Mouse (Mus musculus) forebrain, postnatal 0 days (tissue): ENCODE results near the gene Kcnk15. TPM values are rescaled to one million over a fixed set of nuclear protein-coding genes. Genes with fewer than 3 reads are reported as not detected.

Experiments
- ATAC-seq: fragments of 200-750 bp; cut with Nextera tagmentation; 2 replicates; pipeline ENCODE4 v1.8.0; 2017; ENCODE audit warnings: mild to moderate bottlenecking, moderate library complexity
- DNase-seq: peaks from one replicate; pipeline ENCODE4 v3.0.0-alpha.2; 2015
- H3K27ac ChIP-seq: fragments of 300-500 bp; sonication (generic); 2 replicates; pipeline ENCODE4 v1.5.1; 2014; ENCODE audit warnings: low read depth, mild to moderate bottlenecking, antibody characterized with exemption, low read length, moderate library complexity, mixed read lengths
- H3K27me3 ChIP-seq: fragments of 300-500 bp; sonication (generic); 2 replicates; pipeline ENCODE4 v1.6.1; 2014; ENCODE audit warnings: mild to moderate bottlenecking, low read length, mixed read lengths; ENCODE audit not compliant: insufficient read depth
- H3K36me3 ChIP-seq: fragments of 300-500 bp; sonication (generic); 2 replicates; pipeline ENCODE4 v1.6.1; 2014; ENCODE audit warnings: mild to moderate bottlenecking, moderate library complexity; ENCODE audit not compliant: insufficient read depth
- H3K4me1 ChIP-seq: fragments of 300-500 bp; sonication (generic); 2 replicates; pipeline ENCODE4 v1.6.1; 2014; ENCODE audit warnings: antibody characterized with exemption; ENCODE audit not compliant: insufficient read depth
- H3K4me2 ChIP-seq: fragments of 300-500 bp; sonication (generic); 2 replicates; pipeline ENCODE4 v1.6.1; 2014; ENCODE audit warnings: low read depth, mild to moderate bottlenecking, moderate library complexity
- H3K4me3 ChIP-seq: fragments of 300-500 bp; sonication (generic); 2 replicates; pipeline ENCODE4 v1.5.1; 2014; ENCODE audit warnings: low read depth, low read length, mixed read lengths
- H3K9ac ChIP-seq: fragments of 300-500 bp; sonication (generic); 2 replicates; pipeline ENCODE4 v1.6.1; 2014; ENCODE audit warnings: mild to moderate bottlenecking
- H3K9me3 ChIP-seq: fragments of 300-500 bp; sonication (generic); 2 replicates; pipeline ENCODE4 v1.6.1; 2016; ENCODE audit warnings: low read length
- CTCF ChIP-seq: sonication (generic); IDR thresholded peaks from 2 replicates; pipeline ENCODE4 v1.5.1; 2016; ENCODE audit warnings: antibody characterized with exemption, control low read depth, low read depth
- WGBS: fragments of 180-500 bp; shearing (Covaris S2); extraction: QIAGEN DNeasy Blood & Tissue Kit; methylation state at CpG from one replicate; pipeline ENCODE4 v1.1.7; 2014; 5-methylcytosine and 5-hydroxymethylcytosine counted together
- polyA plus RNA-seq: library from polyadenylated mRNA; unstranded; fragments of >200 nt; fragmentation: Nextera tagmentation; extraction: Ambion mirVana; gene quantifications from 2 replicates; pipeline ENCODE4 v1.2.1, GENCODE M21; 2015
- total RNA-seq: library from RNA; depleted of rRNA; stranded (reverse); fragments of >200 nt; gene quantifications from 2 replicates; pipeline ENCODE4 v1.2.3, GENCODE M21; 2014; rRNA removed

Kcnk15 gene
- total and polyA plus RNA-seq, 2 experiments from 2014 or later, result 0.19 TPM; not detected in 1

DNA sequence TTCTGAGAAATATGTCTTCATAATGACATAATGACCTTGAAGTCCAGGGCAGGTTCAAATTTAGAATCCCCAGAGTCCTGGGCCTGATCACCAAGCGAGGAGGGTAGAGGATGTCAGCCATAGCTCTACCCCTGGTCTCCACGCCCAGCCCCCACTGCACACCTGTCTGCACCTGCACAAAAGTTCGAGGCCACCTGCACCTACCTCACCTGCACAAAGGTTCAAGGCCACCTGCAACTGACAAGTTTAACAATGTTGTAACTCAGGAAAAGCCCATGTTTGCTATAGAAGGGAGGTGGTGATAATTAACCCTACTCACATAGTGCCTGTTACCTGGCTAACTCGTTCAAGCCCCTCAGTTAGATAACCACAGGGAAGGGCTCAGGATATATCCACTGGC, 49.0 kb downstream of the Kcnk15 start:
- DNase-seq, result no peak
- H3K4me1 ChIP-seq, result peaks cover 3% of the 10 kb centered on the region; the same call in 1 of the 2 replicates
- H3K27ac ChIP-seq, result no peak overlapping the region
- 82% methylated on average over 4 of the region's 4 CpGs for WGBS
- TF ChIP-seq CTCF, result no peak
- H3K4me2 ChIP-seq, result no peak overlapping the region
- no peak overlapping the region for H3K9ac ChIP-seq
- H3K4me3 ChIP-seq, result no peak overlapping the region
- no peaks in the 10 kb centered on the region for H3K9me3 ChIP-seq
- H3K36me3 ChIP-seq, result no peaks in the 10 kb centered on the region
- ATAC-seq, result no peak
- H3K27me3 ChIP-seq, result no peaks in the 10 kb centered on the region

DNA sequence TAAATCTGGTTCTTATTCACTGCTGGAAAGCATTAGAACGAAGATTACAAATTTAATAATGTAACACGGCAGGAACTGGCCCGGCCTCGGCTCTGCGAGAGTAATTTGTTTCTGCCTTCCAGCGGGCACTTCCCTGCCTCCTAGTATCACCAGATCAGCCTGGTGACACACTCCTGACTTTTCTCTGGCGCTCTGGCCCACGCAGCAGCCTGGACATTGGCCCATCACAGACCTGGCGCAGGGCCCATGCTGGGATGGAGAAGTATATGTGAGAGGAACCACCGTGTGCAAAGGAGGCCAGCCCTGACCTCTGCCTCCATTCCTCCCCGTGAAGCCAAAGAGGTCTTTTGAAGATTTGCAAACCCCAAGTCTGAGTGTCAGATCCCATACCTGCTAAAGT, 50.0 kb downstream of the Kcnk15 start:
- no peak for TF ChIP-seq CTCF
- Histone ChIP-seq H3K9ac (no peak overlapping the region), H3K27me3 (no peaks in the 10 kb centered on the region), H3K4me3 (no peak overlapping the region), H3K27ac (no peak overlapping the region), H3K36me3 (no peaks in the 10 kb centered on the region), H3K4me1 (peaks cover 3% of the 10 kb centered on the region; the same call in 1 of the 2 replicates), H3K4me2 (no peak overlapping the region), H3K9me3 (no peaks in the 10 kb centered on the region)
- ATAC-seq, result no peak
- no peak for DNase-seq
- WGBS, result 70% methylated on average over 11 of the region's 11 CpGs

DNA sequence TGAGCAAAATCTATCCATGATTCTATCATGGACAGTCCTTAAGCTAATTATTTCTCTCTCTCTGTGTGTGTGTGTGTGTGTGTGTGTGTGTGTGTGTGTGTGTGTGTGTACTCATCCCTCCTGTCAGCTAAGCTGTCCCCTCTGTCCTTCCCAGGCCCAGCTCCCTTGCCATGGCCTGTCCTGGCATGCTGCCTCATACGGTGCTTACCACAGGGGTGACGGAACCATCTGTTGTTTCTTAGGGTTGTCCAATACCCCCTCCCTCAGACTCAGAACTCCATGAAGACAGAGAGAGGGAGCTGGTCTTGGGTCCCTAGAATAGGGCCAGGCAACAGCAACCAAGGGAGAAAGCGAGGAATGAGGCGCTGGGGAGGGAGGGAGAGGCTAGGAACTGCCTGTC, 50.9 kb downstream of the Kcnk15 start:
- H3K27ac ChIP-seq, result no peak overlapping the region
- H3K36me3 ChIP-seq, result no peaks in the 10 kb centered on the region
- peaks cover 3% of the 10 kb centered on the region; the same call in 1 of the 2 replicates for H3K4me1 ChIP-seq
- H3K9me3 ChIP-seq, result no peaks in the 10 kb centered on the region
- no peak overlapping the region for H3K4me3 ChIP-seq
- H3K4me2 ChIP-seq, result no peak overlapping the region
- no peaks in the 10 kb centered on the region for H3K27me3 ChIP-seq
- TF ChIP-seq CTCF, result no peak
- DNase-seq, result no peak
- WGBS, result 83% methylated on average over 4 of the region's 4 CpGs
- H3K9ac ChIP-seq, result no peak overlapping the region
- no peak for ATAC-seq

DNA sequence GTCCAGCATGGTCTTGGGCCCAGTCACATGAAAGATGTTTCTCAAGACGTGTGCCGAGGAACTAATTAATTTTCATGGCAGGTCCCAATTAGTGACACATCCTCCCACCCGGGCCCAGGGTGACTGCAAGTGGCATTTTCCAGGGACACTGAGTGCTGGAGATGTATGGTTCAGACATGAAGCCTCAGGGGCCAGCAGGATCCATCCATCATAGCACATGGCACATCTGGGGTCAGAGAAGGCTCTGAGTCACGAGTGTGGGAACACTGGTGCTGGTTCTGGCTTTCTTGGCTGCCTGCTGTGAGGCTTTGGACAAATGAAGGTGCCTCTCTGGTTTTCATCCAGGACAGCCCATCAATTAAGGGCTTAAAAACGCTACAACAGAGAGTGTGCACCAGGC, 53.7 kb downstream of the Kcnk15 start:
- 61% methylated on average over 5 of the region's 5 CpGs for WGBS
- Histone ChIP-seq H3K9me3 (no peaks in the 10 kb centered on the region), H3K9ac (no peak overlapping the region), H3K27me3 (no peaks in the 10 kb centered on the region), H3K4me3 (no peak overlapping the region), H3K4me2 (no peak overlapping the region), H3K4me1 (peaks cover 5% of the 10 kb centered on the region; the same call in 1 of the 2 replicates), H3K36me3 (no peaks in the 10 kb centered on the region), H3K27ac (no peak overlapping the region)
- TF ChIP-seq CTCF, result no peak
- no peak for ATAC-seq
- DNase-seq, result no peak

Other genes starting within 250 kb of the Kcnk15 start
- 81.9 and 98.2 TPM in 2 replicates for gene Serinc3, start 208.5 kb upstream of the Kcnk15 start, total RNA-seq
- 26.4 and 31.7 TPM in 2 replicates for gene Serinc3, start 208.5 kb upstream of the Kcnk15 start, polyA plus RNA-seq
- gene Pkig, start 195.3 kb upstream of the Kcnk15 start, total RNA-seq, result 114 and 138 TPM in 2 replicates
- 211 and 214 TPM in 2 replicates for gene Pkig, start 195.3 kb upstream of the Kcnk15 start, polyA plus RNA-seq
- gene Ada, start 103.4 kb upstream of the Kcnk15 start, total RNA-seq, result 4.3 and 6.2 TPM in 2 replicates
- 4.6 and 5.4 TPM in 2 replicates for gene Ada, start 103.4 kb upstream of the Kcnk15 start, polyA plus RNA-seq
- not detected in 2 replicates for gene Ccn5, start 32.8 kb upstream of the Kcnk15 start, total RNA-seq
- 0.31 and 0.43 TPM in 2 replicates for gene Ccn5, start 32.8 kb upstream of the Kcnk15 start, polyA plus RNA-seq
- 53.8 and 59.1 TPM in 2 replicates for gene Rims4, start 65.0 kb downstream of the Kcnk15 start, total RNA-seq
- 9.5 and 16.3 TPM in 2 replicates for gene Rims4, start 65.0 kb downstream of the Kcnk15 start, polyA plus RNA-seq
- 161 and 171 TPM in 2 replicates for gene Ywhab, start 141.3 kb downstream of the Kcnk15 start, total RNA-seq
- 510 and 620 TPM in 2 replicates for gene Ywhab, start 141.3 kb downstream of the Kcnk15 start, polyA plus RNA-seq
- 0.71 and 1.1 TPM in 2 replicates for gene Pabpc1l, start 171.8 kb downstream of the Kcnk15 start, total RNA-seq
- 1.8 and 2.6 TPM in 2 replicates for gene Pabpc1l, start 171.8 kb downstream of the Kcnk15 start, polyA plus RNA-seq
- 33.5 and 36.1 TPM in 2 replicates for gene Stk4, start 216.7 kb downstream of the Kcnk15 start, total RNA-seq
- gene Stk4, start 216.7 kb downstream of the Kcnk15 start, polyA plus RNA-seq, result 17.4 and 19.3 TPM in 2 replicates
- 37.2 and 42.2 TPM in 2 replicates for gene Tomm34, start 217.5 kb downstream of the Kcnk15 start, total RNA-seq
- gene Tomm34, start 217.5 kb downstream of the Kcnk15 start, polyA plus RNA-seq, result 49.4 and 54.2 TPM in 2 replicates